Mouse (Mus musculus): ENCODE data around the gene Zmiz1.

- TF ChIP-seq CTCF (IDR thresholded peaks at IDR 0.05) (no peak), EP300 (IDR thresholded peaks at IDR 0.05) (no peak)
Observed at GRCm38 (mm10) chr14:25514943-25515512, 56.0 kb downstream of the Zmiz1 start.
